Mouse (Mus musculus) layer of hippocampus, adult 8-10 months (tissue): Measurements from ENCODE around the gene Txnip. TPM values are rescaled to one million over a fixed set of nuclear protein-coding genes. Genes with fewer than 3 reads are reported as not detected.

Experiments used
- DNase-seq, 2 experiments: peaks; one replicate each; pipeline ENCODE4 v3.0.0; 2022; ENCODE audit warnings: low spot score in 2 of 2
- total RNA-seq, 4 experiments: library from RNA; stranded (reverse); gene quantifications; 2 replicates each; pipeline ENCODE4 v1.2.4; 2022

Txnip gene
- total RNA-seq, 4 experiments from 2014 or later, result 23.9 to 39.1 (median 31.6) TPM

GRCm38 (mm10) chr3:96551203-96551602 lies 6.6 kb upstream of the Txnip start:
- DNase-seq, result peak in 1 of 2 experiments; percentile 54

- no peak for DNase-seq
These were observed 5.9 kb upstream of the Txnip start for GRCm38 (mm10) chr3:96551890-96552289.

- no peak for DNase-seq
These were observed 4.2 kb upstream of the Txnip start for GRCm38 (mm10) chr3:96553601-96554000.

- DNase-seq, result no peak
These were observed 3.5 kb upstream of the Txnip start for GRCm38 (mm10) chr3:96554251-96554650.

- DNase-seq, result peak; percentile 56 to 60
These were observed 2.6 kb upstream of the Txnip start for GRCm38 (mm10) chr3:96555041-96555596.

GRCm38 (mm10) chr3:96555999-96556614 lies 1.6 kb upstream of the Txnip start:
- no peak for DNase-seq

- no peak for DNase-seq
These were observed 814 bp upstream of the Txnip start for GRCm38 (mm10) chr3:96556651-96557635.

GRCm38 (mm10) chr3:96558159-96558558 lies 402 bp downstream of the Txnip start:
- no peak for DNase-seq

- no peak for DNase-seq
These were observed 975 bp downstream of the Txnip start for GRCm38 (mm10) chr3:96558668-96559196.

GRCm38 (mm10) chr3:96559398-96559910 lies 1.7 kb downstream of the Txnip start:
- no peak for DNase-seq

- no peak for DNase-seq
These were observed 2.4 kb downstream of the Txnip start for GRCm38 (mm10) chr3:96559911-96560850.

- no peak for DNase-seq
These were observed 3.3 kb downstream of the Txnip start for GRCm38 (mm10) chr3:96560881-96561668.

- DNase-seq, result no peak
These were observed 4.4 kb downstream of the Txnip start for GRCm38 (mm10) chr3:96561946-96562681.

- DNase-seq, result no peak
These were observed 5.5 kb downstream of the Txnip start for GRCm38 (mm10) chr3:96563267-96563666.

GRCm38 (mm10) chr3:96563911-96564632 lies 6.3 kb downstream of the Txnip start:
- no peak for DNase-seq

- no peak for DNase-seq
These were observed 6.9 kb downstream of the Txnip start for GRCm38 (mm10) chr3:96564633-96565032.

GRCm38 (mm10) chr3:96565105-96565504 lies 7.3 kb downstream of the Txnip start:
- DNase-seq, result no peak
